Mouse (Mus musculus): ENCODE results near the gene Tmem210.

GRCm38 (mm10) chr2:25287927-25288649 is at the start of gene Tmem210:
- TF ChIP-seq CTCF (IDR thresholded peaks at IDR 0.05; ENCODE audit: control insufficient read depth, insufficient read depth, insufficient read length) (no peak), MYOD1 (IDR thresholded peaks at IDR 0.05; ENCODE audit: control insufficient read depth, insufficient read length, low read depth) (no peak), USF1 (IDR thresholded peaks at IDR 0.05; ENCODE audit: low read depth) (no peak), MAX (IDR thresholded peaks at IDR 0.05) (no peak)

Data from C2C12 (cell line).